Mouse (Mus musculus) lung, postnatal 0 days (tissue): ENCODE measurements around the gene Ppat. TPM values are rescaled to one million over a fixed set of nuclear protein-coding genes. Genes with fewer than 3 reads are reported as not detected.
"Not testable (repeated sequence)": the region's sequence is repeated elsewhere in the genome, so short reads cannot be mapped to it uniquely, and the experiment has no call there.

Experiments used
- ATAC-seq: fragments of 200-750 bp; cut with Nextera tagmentation; 2 replicates; pipeline ENCODE4 v1.8.0; 2017; ENCODE audit warnings: moderate library complexity
- DNase-seq: peaks from one replicate; pipeline ENCODE4 v3.0.0-alpha.2; 2016; ENCODE audit warnings: low spot score
- H3K27ac ChIP-seq: fragments of 300-500 bp; sonication (generic); 2 replicates; pipeline ENCODE4 v1.5.1; 2014; ENCODE audit warnings: antibody characterized with exemption, mild to moderate bottlenecking, low read length, mixed read lengths
- H3K27me3 ChIP-seq: fragments of 300-500 bp; sonication (generic); replicated peaks from 2 replicates; pipeline ENCODE4 v1.6.1; 2014; ENCODE audit warnings: low read length, mixed read lengths; ENCODE audit not compliant: insufficient read depth
- H3K36me3 ChIP-seq: fragments of 300-500 bp; sonication (generic); 2 replicates; pipeline ENCODE4 v1.6.1; 2014; ENCODE audit warnings: low read length, mixed read lengths; ENCODE audit not compliant: insufficient read depth
- H3K4me1 ChIP-seq: fragments of 300-500 bp; sonication (generic); 2 replicates; pipeline ENCODE4 v1.6.1; 2014; ENCODE audit warnings: antibody characterized with exemption, low read depth, low read length, mixed read lengths; ENCODE audit not compliant: insufficient read depth
- H3K4me2 ChIP-seq: fragments of 300-500 bp; sonication (generic); replicated peaks from 2 replicates; pipeline ENCODE4 v1.6.1; 2014; ENCODE audit warnings: low read depth, mild to moderate bottlenecking, low read length, moderate library complexity, mixed read lengths
- H3K4me3 ChIP-seq: fragments of 300-500 bp; sonication (generic); 2 replicates; pipeline ENCODE4 v1.5.1; 2014; ENCODE audit warnings: low read depth, low read length
- H3K9ac ChIP-seq: fragments of 300-500 bp; sonication (generic); replicated peaks from 2 replicates; pipeline ENCODE4 v1.6.1; 2014; ENCODE audit warnings: low read depth, mild to moderate bottlenecking
- H3K9me3 ChIP-seq: fragments of 300-500 bp; sonication (generic); 2 replicates; pipeline ENCODE4 v1.6.1; 2016; ENCODE audit warnings: low read length, mixed read lengths
- CTCF ChIP-seq: IDR thresholded peaks from 2 replicates; pipeline ENCODE4 v1.5.1; 2016; ENCODE audit warnings: antibody characterized with exemption, mild to moderate bottlenecking
- EP300 ChIP-seq: IDR thresholded peaks from 2 replicates; pipeline ENCODE4 v1.6.1; 2016; ENCODE audit warnings: antibody characterized with exemption, mild to moderate bottlenecking, control low read depth
- WGBS: fragments of 180-500 bp; shearing (Covaris S2); extraction: QIAGEN DNeasy Blood & Tissue Kit; methylation state at CpG from one replicate; pipeline ENCODE4 v1.1.7; 2014; 5-methylcytosine and 5-hydroxymethylcytosine counted together
- polyA plus RNA-seq: library from polyadenylated mRNA; unstranded; fragments of >200 nt; fragmentation: Nextera tagmentation; extraction: Ambion mirVana; gene quantifications from 2 replicates; pipeline ENCODE4 v1.2.1, GENCODE M21; 2015

The Ppat gene
- polyA plus RNA-seq, 1 experiment from 2014 or later, result 12.5 TPM

DNA sequence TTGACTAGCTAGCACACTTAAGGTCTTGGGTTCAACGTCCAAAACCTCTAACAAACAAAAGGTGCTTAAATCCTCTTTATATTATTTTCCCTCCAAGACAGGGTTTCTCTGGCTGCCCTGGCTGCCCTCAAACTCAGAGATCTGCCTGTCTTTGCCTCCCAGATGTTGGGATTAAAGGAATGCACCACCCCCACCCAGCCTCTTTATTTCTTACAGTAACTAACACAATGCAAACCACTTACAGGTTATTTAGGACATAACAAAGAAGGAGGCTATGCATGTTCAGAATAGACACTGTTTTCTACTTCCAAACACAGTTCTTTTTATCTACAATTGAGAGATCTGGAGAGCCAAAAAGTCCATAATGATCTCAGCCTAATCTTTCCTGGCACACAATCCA is 27.1 kb downstream of the Ppat start:
- TF ChIP-seq EP300, result no peak
- TF ChIP-seq CTCF, result no peak
- no peaks in the 10 kb centered on the region for H3K9me3 ChIP-seq
- no peak overlapping the region for H3K4me3 ChIP-seq
- ATAC-seq, result no peak
- no peak for DNase-seq
- no peak overlapping the region for H3K27ac ChIP-seq
- H3K4me2 ChIP-seq, result no peak overlapping the region
- peaks cover 9% of the 10 kb centered on the region; the same call in 1 of the 2 replicates for H3K36me3 ChIP-seq
- H3K27me3 ChIP-seq, result no peaks in the 10 kb centered on the region
- 79% methylated on average over 1 of the region's 1 CpGs for WGBS
- no peaks in the 10 kb centered on the region; the same call in 1 of the 2 replicates for H3K4me1 ChIP-seq
- H3K9ac ChIP-seq, result no peak overlapping the region

DNA sequence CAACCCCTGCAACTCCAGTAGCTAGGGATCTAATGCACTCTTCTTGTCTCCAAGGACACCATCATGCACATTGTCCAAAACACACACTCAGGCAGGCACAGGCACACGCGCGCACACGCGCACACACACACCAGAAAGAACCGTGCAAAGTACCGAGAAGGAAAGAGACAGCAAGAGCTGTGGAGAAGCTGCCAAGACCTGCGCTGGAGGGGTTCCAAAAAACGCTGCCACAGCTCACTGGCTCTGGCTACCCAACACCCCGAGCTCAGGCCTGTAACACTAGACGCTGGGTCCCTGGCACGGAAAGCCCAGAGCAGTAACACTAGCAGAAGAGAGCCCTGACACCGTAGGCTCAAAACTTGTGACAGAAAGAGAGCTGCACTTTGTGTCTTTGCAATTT is 27.9 kb downstream of the Ppat start:
- Histone ChIP-seq H3K9me3 (no peaks in the 10 kb centered on the region), H3K4me3 (no peak overlapping the region), H3K27ac (no peak overlapping the region), H3K9ac (no peak overlapping the region), H3K36me3 (peaks cover 13% of the 10 kb centered on the region; the same call in 1 of the 2 replicates), H3K4me1 (no peaks in the 10 kb centered on the region), H3K4me2 (no peak overlapping the region), H3K27me3 (no peaks in the 10 kb centered on the region)
- 83% methylated on average over 13 of the region's 13 CpGs for WGBS
- ATAC-seq (no peak), DNase-seq (no peak)
- TF ChIP-seq EP300 (no peak), CTCF (no peak)

DNA sequence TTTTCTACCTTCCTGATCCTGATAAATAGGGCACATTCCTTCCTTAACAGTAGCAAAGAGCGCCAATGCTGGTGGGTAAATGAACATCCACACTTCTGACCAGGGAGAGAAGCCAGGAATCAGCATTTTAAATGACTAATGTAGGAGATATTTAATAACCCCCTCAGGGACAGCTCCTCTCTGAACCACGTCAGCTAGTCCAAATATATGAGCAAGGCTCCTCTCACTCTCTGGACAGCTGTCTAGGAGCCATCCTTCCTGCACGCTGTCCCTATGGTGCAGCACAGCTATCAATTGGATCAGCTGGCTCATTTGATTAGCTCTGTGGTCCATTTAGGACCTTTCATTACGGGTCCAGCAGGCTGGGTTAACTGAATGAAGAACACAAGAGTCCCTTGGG is 28.5 kb downstream of the Ppat start:
- Histone ChIP-seq H3K27ac (no peak overlapping the region), H3K4me3 (no peak overlapping the region), H3K4me2 (no peak overlapping the region), H3K9me3 (no peaks in the 10 kb centered on the region), H3K9ac (no peak overlapping the region), H3K36me3 (peaks cover 16% of the 10 kb centered on the region; the same call in 1 of the 2 replicates), H3K4me1 (no peaks in the 10 kb centered on the region), H3K27me3 (no peaks in the 10 kb centered on the region)
- no peak for TF ChIP-seq CTCF
- no peak for TF ChIP-seq EP300
- no peak for ATAC-seq
- WGBS, result 89% methylated on average over 4 of the region's 4 CpGs
- no peak for DNase-seq

DNA sequence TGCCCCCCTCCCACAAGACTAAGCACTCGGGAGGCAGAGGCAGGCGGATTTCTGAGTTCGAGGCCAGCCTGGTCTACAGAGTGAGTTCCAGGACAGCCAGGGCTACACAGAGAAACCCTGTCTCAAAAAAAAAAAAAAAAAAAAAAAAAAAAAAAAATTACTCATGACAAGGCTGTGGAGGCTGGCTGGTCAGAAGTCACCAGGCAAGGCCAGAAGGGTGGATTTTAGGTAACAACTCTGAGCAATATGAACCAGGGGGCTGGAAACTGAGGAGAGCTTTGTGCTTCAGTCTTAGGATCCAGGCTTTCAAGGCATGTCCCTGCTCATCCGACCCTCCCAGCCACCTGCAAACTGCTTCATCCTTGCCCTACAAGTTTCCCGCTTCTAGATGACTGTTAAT is 38.9 kb downstream of the Ppat start:
- not testable (repeated sequence) for DNase-seq, H3K4me2 ChIP-seq, H3K4me3 ChIP-seq, H3K36me3 ChIP-seq, H3K9me3 ChIP-seq, H3K9ac ChIP-seq, H3K27me3 ChIP-seq, ATAC-seq, H3K27ac ChIP-seq, H3K4me1 ChIP-seq
- WGBS, result 91% methylated on average over 5 of the region's 5 CpGs

DNA sequence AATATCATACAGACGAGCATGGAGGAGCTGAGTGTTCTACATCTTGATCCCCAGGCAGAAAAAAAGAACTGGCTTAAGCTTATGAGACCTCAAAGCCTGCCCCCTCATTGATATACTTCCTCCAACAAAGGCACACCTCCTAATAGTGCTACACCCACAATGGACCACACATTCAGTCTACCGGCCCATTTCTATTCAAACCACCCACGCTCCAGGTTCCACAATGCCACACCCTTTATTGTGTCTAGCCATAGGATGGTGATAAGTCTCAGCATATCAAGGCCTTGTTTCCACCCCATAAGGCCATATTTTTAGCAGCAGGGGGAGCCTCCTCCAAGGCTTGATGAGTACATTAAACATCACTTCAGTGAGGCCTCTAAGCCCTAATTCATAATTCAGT is 40.6 kb downstream of the Ppat start:
- Histone ChIP-seq H3K4me3 (no peak overlapping the region), H3K4me2 (no peak overlapping the region), H3K9ac (no peak overlapping the region), H3K9me3 (no peaks in the 10 kb centered on the region), H3K36me3 (no peaks in the 10 kb centered on the region), H3K27me3 (no peaks in the 10 kb centered on the region), H3K4me1 (no peaks in the 10 kb centered on the region; the same call in 1 of the 2 replicates), H3K27ac (no peak overlapping the region)
- DNase-seq (no peak), ATAC-seq (no peak)
- WGBS, result 82% methylated on average over 3 of the region's 3 CpGs
- TF ChIP-seq EP300 (no peak), CTCF (0 out of 2 replicates have a peak, but pooled peaks have one; percentile 2)

DNA sequence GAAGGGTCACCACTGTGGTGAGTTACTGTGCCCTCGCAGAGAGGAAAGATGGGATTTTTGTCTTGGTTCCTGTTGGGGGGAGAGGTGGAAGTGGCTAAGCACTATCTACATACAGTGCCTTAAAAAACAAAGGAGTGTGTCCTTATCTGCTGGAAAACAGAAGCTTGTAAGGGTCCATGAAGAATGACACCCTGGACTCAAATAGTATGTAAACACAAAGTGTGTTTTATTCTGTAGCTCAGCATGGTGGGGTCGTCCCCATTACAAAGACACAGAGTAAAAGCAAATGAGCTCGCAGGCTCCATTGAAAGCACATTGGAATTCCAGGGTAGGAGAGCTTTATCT is 45.3 kb downstream of the Ppat start:
- TF ChIP-seq CTCF (no peak), EP300 (no peak)
- ATAC-seq, result no peak
- Histone ChIP-seq H3K4me3 (peak overlapping the region; percentile 67), H3K4me1 (no peaks in the 10 kb centered on the region; the same call in 1 of the 2 replicates), H3K9ac (peak overlapping the region; percentile 92), H3K9me3 (no peaks in the 10 kb centered on the region), H3K4me2 (peak overlapping the region; percentile 85), H3K27me3 (no peaks in the 10 kb centered on the region), H3K27ac (peak overlapping the region; percentile 94), H3K36me3 (no peaks in the 10 kb centered on the region)
- DNase-seq, result no peak
- 21% methylated on average over 3 of the region's 3 CpGs for WGBS
